In the genomic region with DNA sequence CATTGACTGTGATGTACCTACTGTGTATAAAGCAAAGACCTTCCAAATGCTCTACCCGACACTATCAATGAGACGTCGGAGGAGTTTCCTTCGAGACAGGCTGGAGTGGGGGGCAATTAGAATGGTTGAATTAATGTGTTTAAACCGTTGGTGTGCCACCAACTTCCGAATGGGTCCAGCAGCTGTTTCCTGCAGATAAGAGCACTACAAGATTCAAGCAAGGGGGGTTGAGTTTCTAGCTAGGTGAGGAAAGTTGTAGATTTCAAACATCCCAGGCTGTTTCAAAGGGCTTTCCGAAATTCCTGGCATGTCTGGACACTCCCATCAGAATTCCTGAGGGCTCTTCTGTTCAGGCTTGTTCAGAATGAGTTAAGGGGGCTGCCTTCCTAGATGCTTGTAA, we compare ENCODE assay signal across 9 mouse cellular contexts. TPM values are rescaled to one million over a fixed set of nuclear protein-coding genes. Genes with fewer than 3 reads are reported as not detected.
DNase-seq lines count a peak whose midpoint lies in the region; ATAC-seq and TF ChIP-seq lines count a peak whose summit lies in the region.
"Had no signal": no experiment of that assay in that cellular context is flagged by ENCODE, and none has a peak within 500 bp of the region (broad histone marks: within the 10 kb centered on the region; RNA-seq: fewer than 3 reads in every experiment).

No protein-coding gene starts in this region.

- H3K4me2 ChIP-seq in heart, embryonic 15.5 days = peak overlapping the region; percentile 8; the same call in 1 of the 2 replicates
- no peak overlapping the region for H3K4me2 ChIP-seq in lung, embryonic 14.5 days
- H3K4me2 ChIP-seq: neural tube, embryonic 12.5 days had no signal

- H3K27ac ChIP-seq in heart, embryonic 15.5 days = peak overlapping the region; percentile 66
- H3K27ac ChIP-seq in lung, embryonic 14.5 days (ENCODE audit: low read depth) = peak overlapping the region; percentile 5; the same call in 1 of the 2 replicates
- H3K27ac ChIP-seq: neural tube, embryonic 12.5 days had no signal

- H3K9me3 ChIP-seq in G1E (replicated peaks) = no peaks in the 10 kb centered on the region
- H3K9me3 ChIP-seq in heart, embryonic 15.5 days (replicated peaks) = no peaks in the 10 kb centered on the region
- no peaks in the 10 kb centered on the region for H3K9me3 ChIP-seq in lung, embryonic 14.5 days (ENCODE audit: low read depth, low read length)
- H3K9me3 ChIP-seq: neural tube, embryonic 12.5 days had no signal

- DNase-seq in G1E (ENCODE audit: low spot score) = no peak
- peak; percentile 83 for DNase-seq in R1 (ENCODE audit: low read depth, low spot score)
- peak; percentile 78 for DNase-seq in lung, embryonic 14.5 days
- DNase-seq in spleen, adult 18-20 months = no peak
- DNase-seq in adipocyte (ENCODE audit: low spot score) = no peak
- no peak for DNase-seq in urinary bladder, postnatal 4 days (ENCODE audit: low spot score in 2 of 2)

- 18% methylated on average over 7 of the region's 7 CpGs for WGBS in heart, embryonic 15.5 days
- WGBS in lung, embryonic 14.5 days = 30% methylated on average over 7 of the region's 7 CpGs

- H3K4me3 ChIP-seq in G1E (ENCODE audit: low read depth, low read length) = no peak overlapping the region; the same call in 1 of the 2 replicates
- no peak overlapping the region for H3K4me3 ChIP-seq in heart, embryonic 15.5 days
- no peak overlapping the region for H3K4me3 ChIP-seq in lung, embryonic 14.5 days (ENCODE audit: low read depth, low read length)
- H3K4me3 ChIP-seq: erythroblast, embryonic 14.5 days; neural tube, embryonic 12.5 days had no signal

- ATAC-seq in G1E (ENCODE audit: extremely low read depth, insufficient number of reproducible peaks, low FRiP score, poor library complexity, severe bottlenecking) = peak; percentile 86
- ATAC-seq in heart, embryonic 15.5 days (replicated peaks; ENCODE audit: insufficient number of reproducible peaks, insufficient read depth, low FRiP score, low read depth) = no peak; the same call in 1 of the 2 replicates
- ATAC-seq in lung, embryonic 14.5 days (ENCODE audit: insufficient read depth) = peak; percentile 62

- H3K27me3 ChIP-seq in G1E (ENCODE audit: insufficient read depth, low read length) = no peaks in the 10 kb centered on the region
- H3K27me3 ChIP-seq in heart, embryonic 15.5 days = no peaks in the 10 kb centered on the region
- H3K27me3 ChIP-seq in lung, embryonic 14.5 days (ENCODE audit: insufficient read depth, low read length) = no peaks in the 10 kb centered on the region
- H3K27me3 ChIP-seq: neural tube, embryonic 12.5 days had no signal

- no peak overlapping the region for H3K9ac ChIP-seq in heart, embryonic 15.5 days
- H3K9ac ChIP-seq in lung, embryonic 14.5 days = no peak overlapping the region
- H3K9ac ChIP-seq: neural tube, embryonic 12.5 days had no signal

- TF ChIP-seq CTCF in G1E (IDR thresholded peaks at IDR 0.05; ENCODE audit: low read depth, low read length) = no peak
- no peak for TF ChIP-seq CTCF in lung, embryonic 14.5 days (IDR thresholded peaks at IDR 0.05; ENCODE audit: low read depth)

- H3K36me3 ChIP-seq in G1E (replicated peaks) = peaks cover 46% of the 10 kb centered on the region
- H3K36me3 ChIP-seq in heart, embryonic 15.5 days = peaks cover 15% of the 10 kb centered on the region
- H3K36me3 ChIP-seq in lung, embryonic 14.5 days (ENCODE audit: insufficient read depth) = no peaks in the 10 kb centered on the region
- H3K36me3 ChIP-seq: neural tube, embryonic 12.5 days had no signal

- H3K4me1 ChIP-seq in G1E (ENCODE audit: insufficient read depth, low read depth, low read length) = peaks cover 85% of the 10 kb centered on the region
- H3K4me1 ChIP-seq in heart, embryonic 15.5 days (replicated peaks) = peaks cover 42% of the 10 kb centered on the region
- H3K4me1 ChIP-seq in lung, embryonic 14.5 days (ENCODE audit: insufficient read depth) = 0 out of 2 replicates have a peak, but pooled peaks cover 13% of the 10 kb centered on the region

RNA-seq across cellular contexts. Expression of gene Fam198b, which starts 22.9 kb away (rescaled TPM):
- total RNA-seq in G1E (2014; fragmentation: Nextera tagmentation) = 102 and 117 TPM in 2 replicates
- 182 and 207 TPM in 2 replicates for total RNA-seq in G1E (2017)
- 3.2 and 3.6 TPM in 2 replicates for polyA plus RNA-seq in G1E (2012)
- 53.3 and 64.5 TPM in 2 replicates for polyA plus RNA-seq in heart, embryonic 15.5 days (2015; fragmentation: Nextera tagmentation; extraction: Ambion mirVana)
- polyA plus RNA-seq in lung, embryonic 14.5 days (2014; fragmentation: Nextera tagmentation; extraction: Ambion mirVana) = 16.4 and 17.8 TPM in 2 replicates

RNA-seq across cellular contexts. Expression of gene Tmem144, which starts 54.6 kb away (rescaled TPM):
- total RNA-seq in G1E (2014; fragmentation: Nextera tagmentation) (10.5 and 12.6 TPM in 2 replicates), G1E (2017) (34.7 and 42.9 TPM in 2 replicates)
- 0.21 and 0.63 TPM in 2 replicates for polyA plus RNA-seq in G1E (2012)
- polyA plus RNA-seq in heart, embryonic 15.5 days (2015; fragmentation: Nextera tagmentation; extraction: Ambion mirVana) = 8.3 and 8.9 TPM in 2 replicates
- 5.0 and 5.4 TPM in 2 replicates for polyA plus RNA-seq in lung, embryonic 14.5 days (2014; fragmentation: Nextera tagmentation; extraction: Ambion mirVana)
- polyA plus RNA-seq: erythroblast, embryonic 14.5 days had no signal

Comparison
In these comparisons a context has a peak if more than half of its experiments do, and no peak if none do; other contexts are left out.
1. DNase-seq: peak in R1 (single experiment) and lung, embryonic 14.5 days (single experiment); none in G1E (single experiment), spleen, adult 18-20 months (0 of 2), adipocyte (single experiment) and urinary bladder, postnatal 4 days (0 of 2).